ENCODE assay signal across 8 mouse cellular contexts in genomic region chr5:92392542-92392941, GRCm38 (mm10). TPM values are rescaled to one million over a fixed set of nuclear protein-coding genes. Genes with fewer than 3 reads are reported as not detected.
DNase-seq lines count a peak whose midpoint lies in the region; ATAC-seq and TF ChIP-seq lines count a peak whose summit lies in the region.

No protein-coding gene starts in this region.

- whole genome bisulfite sequencing in kidney, postnatal 0 days: 45% methylated on average over 18 of the region's 18 CpGs
- 39% methylated on average over 18 of the region's 18 CpGs for WGBS in embryonic facial prominence, embryonic 13.5 days
- WGBS in intestine, postnatal 0 days: 38% methylated on average over 18 of the region's 18 CpGs
- WGBS in neural tube, embryonic 13.5 days: 37% methylated on average over 18 of the region's 18 CpGs

- no peak for TF ChIP-seq CTCF in kidney, postnatal 0 days (IDR thresholded peaks at IDR 0.05; ENCODE audit: low read depth)
- no peak for TF ChIP-seq CTCF in intestine, postnatal 0 days (IDR thresholded peaks at IDR 0.05; ENCODE audit: low read depth)

- no peaks in the 10 kb centered on the region for H3K4me1 ChIP-seq in kidney, postnatal 0 days (replicated peaks; ENCODE audit: insufficient read depth, low read length)
- no peaks in the 10 kb centered on the region for H3K4me1 ChIP-seq in embryonic facial prominence, embryonic 13.5 days
- no peaks in the 10 kb centered on the region for H3K4me1 ChIP-seq in intestine, postnatal 0 days (replicated peaks; ENCODE audit: control insufficient read depth, insufficient read depth, low read length)
- H3K4me1 ChIP-seq in neural tube, embryonic 13.5 days (replicated peaks): peaks cover 6% of the 10 kb centered on the region; the same call in 1 of the 2 replicates

- H3K9me3 ChIP-seq in kidney, postnatal 0 days (replicated peaks; ENCODE audit: low read length): no peaks in the 10 kb centered on the region
- H3K9me3 ChIP-seq in embryonic facial prominence, embryonic 13.5 days: no peaks in the 10 kb centered on the region
- no peaks in the 10 kb centered on the region for H3K9me3 ChIP-seq in intestine, postnatal 0 days (ENCODE audit: control insufficient read depth)
- no peaks in the 10 kb centered on the region for H3K9me3 ChIP-seq in neural tube, embryonic 13.5 days

- intact Hi-C loops in left cerebral cortex, postnatal 10 days (cut with DNase I): no loop called here

- peaks cover 5% of the 10 kb centered on the region; the same call in 1 of the 2 replicates for H3K27me3 ChIP-seq in kidney, postnatal 0 days (ENCODE audit: insufficient read depth, low read length)
- peaks cover 45% of the 10 kb centered on the region for H3K27me3 ChIP-seq in embryonic facial prominence, embryonic 13.5 days
- H3K27me3 ChIP-seq in intestine, postnatal 0 days (replicated peaks; ENCODE audit: control insufficient read depth, insufficient read depth, low read length): peaks cover 14% of the 10 kb centered on the region
- peaks cover 48% of the 10 kb centered on the region for H3K27me3 ChIP-seq in neural tube, embryonic 13.5 days

- no peak for ATAC-seq in kidney, postnatal 0 days (replicated peaks; ENCODE audit: low FRiP score, low read depth)
- no peak for ATAC-seq in embryonic facial prominence, embryonic 13.5 days (ENCODE audit: insufficient number of reproducible peaks, insufficient read depth, low FRiP score, low TSS enrichment, low read depth)
- no peak for ATAC-seq in intestine, postnatal 0 days
- ATAC-seq in neural tube, embryonic 13.5 days (ENCODE audit: low read depth): no peak

- H3K27ac ChIP-seq in kidney, postnatal 0 days: no peak overlapping the region
- H3K27ac ChIP-seq in embryonic facial prominence, embryonic 13.5 days: no peak overlapping the region
- H3K27ac ChIP-seq in intestine, postnatal 0 days (ENCODE audit: low read depth, low read length): no peak overlapping the region
- H3K27ac ChIP-seq in neural tube, embryonic 13.5 days (replicated peaks): no peak overlapping the region

- H3K9ac ChIP-seq in kidney, postnatal 0 days (ENCODE audit: low read depth, low read length): no peak overlapping the region
- no peak overlapping the region for H3K9ac ChIP-seq in embryonic facial prominence, embryonic 13.5 days
- no peak overlapping the region for H3K9ac ChIP-seq in intestine, postnatal 0 days (ENCODE audit: low read depth, low read length)
- H3K9ac ChIP-seq in neural tube, embryonic 13.5 days: no peak overlapping the region; the same call in 1 of the 2 replicates

- H3K4me3 ChIP-seq in kidney, postnatal 0 days (replicated peaks; ENCODE audit: low read depth, low read length): peak overlapping the region; percentile 9; the same call in 1 of the 2 replicates
- peak overlapping the region; percentile 24 for H3K4me3 ChIP-seq in embryonic facial prominence, embryonic 13.5 days
- H3K4me3 ChIP-seq in intestine, postnatal 0 days (ENCODE audit: low read depth, low read length): peak overlapping the region; percentile 29
- H3K4me3 ChIP-seq in neural tube, embryonic 13.5 days: peak overlapping the region; percentile 13

- no peaks in the 10 kb centered on the region for H3K36me3 ChIP-seq in kidney, postnatal 0 days (ENCODE audit: insufficient read depth, low read length)
- no peaks in the 10 kb centered on the region for H3K36me3 ChIP-seq in embryonic facial prominence, embryonic 13.5 days
- no peaks in the 10 kb centered on the region for H3K36me3 ChIP-seq in intestine, postnatal 0 days (ENCODE audit: control insufficient read depth, insufficient read depth)
- no peaks in the 10 kb centered on the region for H3K36me3 ChIP-seq in neural tube, embryonic 13.5 days

- H3K4me2 ChIP-seq in kidney, postnatal 0 days (ENCODE audit: low read length): peak overlapping the region; percentile 34
- H3K4me2 ChIP-seq in embryonic facial prominence, embryonic 13.5 days: peak overlapping the region; percentile 51
- peak overlapping the region; percentile 58 for H3K4me2 ChIP-seq in intestine, postnatal 0 days (replicated peaks; ENCODE audit: low read depth)
- peak overlapping the region; percentile 33 for H3K4me2 ChIP-seq in neural tube, embryonic 13.5 days

- no peak for DNase-seq in kidney, postnatal 0 days (ENCODE audit: low spot score)
- DNase-seq in kidney, adult 18-20 months: no peak
- no peak for DNase-seq in left cerebral cortex, postnatal 10 days (ENCODE audit: extremely low spot score in 1 of 2, low spot score in 2 of 2)
- DNase-seq in embryo, embryonic 10 days (ENCODE audit: low spot score): no peak
- no peak for DNase-seq in right cerebral cortex, postnatal 10 days (ENCODE audit: low spot score in 2 of 2)

RNA-seq across cellular contexts. Expression of gene Nup54, which starts 42.5 kb away (rescaled TPM):
- 37.3 and 40.4 TPM in 2 replicates for polyA plus RNA-seq in kidney, postnatal 0 days (2015; fragmentation: Nextera tagmentation; extraction: Ambion mirVana)
- polyA plus RNA-seq in embryonic facial prominence, embryonic 13.5 days (2015; fragmentation: Nextera tagmentation; extraction: Ambion mirVana): 52.7 and 57.0 TPM in 2 replicates
- 16.4 and 18.4 TPM in 2 replicates for polyA plus RNA-seq in intestine, postnatal 0 days (2015; fragmentation: Nextera tagmentation; extraction: Ambion mirVana)
- 43.7 and 50.4 TPM in 2 replicates for polyA plus RNA-seq in neural tube, embryonic 13.5 days (2015; fragmentation: Nextera tagmentation; extraction: Ambion mirVana)
- 10 to 100 TPM; 38.0 to 41.7 TPM for total RNA-seq in left cerebral cortex, postnatal 10 days (2021)

RNA-seq across cellular contexts. Expression of gene Cxcl10, which starts 43.9 kb away (rescaled TPM):
- polyA plus RNA-seq in kidney, postnatal 0 days (2015; fragmentation: Nextera tagmentation; extraction: Ambion mirVana): 3.4 and 3.8 TPM in 2 replicates
- 0.45 and 0.73 TPM in 2 replicates for polyA plus RNA-seq in embryonic facial prominence, embryonic 13.5 days (2015; fragmentation: Nextera tagmentation; extraction: Ambion mirVana)
- 2.0 and 2.2 TPM in 2 replicates for polyA plus RNA-seq in intestine, postnatal 0 days (2015; fragmentation: Nextera tagmentation; extraction: Ambion mirVana)
- polyA plus RNA-seq in neural tube, embryonic 13.5 days (2015; fragmentation: Nextera tagmentation; extraction: Ambion mirVana): 1.0 TPM in 1 of 2 replicates, not detected in the other
- not detected for total RNA-seq in left cerebral cortex, postnatal 10 days (2021)
